ENCODE assay signal across 27 mouse cellular contexts in the genomic region with DNA sequence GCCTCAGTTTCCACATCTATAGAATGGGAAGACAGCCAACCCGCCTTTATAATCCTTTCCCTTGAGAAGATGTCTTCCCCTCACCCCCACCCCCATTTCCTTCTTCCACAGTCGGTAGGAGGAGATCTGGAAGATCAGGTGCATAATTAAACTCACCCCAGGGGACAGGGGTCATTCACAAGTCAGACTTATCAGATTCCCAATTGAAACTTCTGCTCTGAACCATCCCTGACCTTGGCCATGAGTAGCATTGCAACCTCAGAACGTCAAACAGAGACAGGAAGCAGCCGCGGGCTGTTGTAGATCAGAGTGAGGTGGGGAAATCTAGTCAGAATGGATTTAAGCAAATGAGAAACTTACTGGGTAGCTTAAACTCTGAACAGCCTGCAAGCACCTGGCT. TPM values are rescaled to one million over a fixed set of nuclear protein-coding genes. Genes with fewer than 3 reads are reported as not detected.
"Had no signal": no experiment of that assay in that cellular context is flagged by ENCODE, and none has a peak within 500 bp of the region (broad histone marks: within the 10 kb centered on the region; RNA-seq: fewer than 3 reads in every experiment).

No protein-coding gene starts in this region.

- H3K27me3 ChIP-seq: heart, embryonic 12.5 days; hindbrain, embryonic 13.5 days; hindbrain, embryonic 15.5 days; liver, embryonic 13.5 days; liver, embryonic 15.5 days had no signal

- H3K4me2 ChIP-seq: heart, embryonic 12.5 days; hindbrain, embryonic 13.5 days; hindbrain, embryonic 15.5 days; kidney, embryonic 15.5 days; limb, embryonic 12.5 days; liver, embryonic 11.5 days; liver, embryonic 13.5 days; liver, embryonic 15.5 days had no signal

- H3K36me3 ChIP-seq: heart, embryonic 10.5 days; heart, embryonic 12.5 days; hindbrain, embryonic 13.5 days; hindbrain, embryonic 15.5 days; kidney, embryonic 15.5 days; limb, embryonic 10.5 days; limb, embryonic 12.5 days; liver, embryonic 13.5 days; liver, embryonic 15.5 days had no signal

- H3K4me1 ChIP-seq: liver, embryonic 13.5 days; liver, embryonic 15.5 days had no signal

- H3K4me3 ChIP-seq: gastrocnemius, adult 2 months; heart, embryonic 10.5 days; heart, embryonic 12.5 days; hindbrain, embryonic 13.5 days; hindbrain, embryonic 15.5 days; kidney, embryonic 15.5 days; layer of hippocampus, adult 2 months; left cerebral cortex, adult 2 months; limb, embryonic 10.5 days; limb, embryonic 12.5 days; liver, embryonic 13.5 days; liver, embryonic 15.5 days had no signal

- H3K27ac ChIP-seq: gastrocnemius, adult 2 months; hindbrain, embryonic 13.5 days; hindbrain, embryonic 15.5 days; hindbrain, postnatal 0 days; kidney, embryonic 15.5 days; kidney, postnatal 0 days; layer of hippocampus, adult 2 months; limb, embryonic 10.5 days; limb, embryonic 12.5 days; liver, embryonic 13.5 days; liver, embryonic 15.5 days had no signal

- DNase-seq: gastrocnemius, adult 2 months; gastrocnemius, postnatal 10 days; gastrocnemius, postnatal 25 days; heart, adult 18-20 months; heart, postnatal 10 days; kidney, adult 11 months; kidney, adult 2 months; kidney, adult 9 months; kidney, postnatal 25 days; kidney, postnatal 4 days; liver; liver, embryonic 13.5 days; liver, postnatal 0 days had no signal

- H3K9ac ChIP-seq: heart, embryonic 12.5 days; hindbrain, embryonic 13.5 days; hindbrain, embryonic 15.5 days; kidney, embryonic 15.5 days; limb, embryonic 12.5 days; liver, embryonic 13.5 days; liver, embryonic 15.5 days; liver, postnatal 0 days had no signal

- H3K9me3 ChIP-seq: heart, embryonic 10.5 days; heart, embryonic 12.5 days; hindbrain, embryonic 13.5 days; hindbrain, embryonic 15.5 days; kidney, embryonic 15.5 days; limb, embryonic 10.5 days; limb, embryonic 12.5 days; liver, embryonic 13.5 days; liver, embryonic 15.5 days had no signal

- ATAC-seq: hindbrain, postnatal 0 days; intestine, embryonic 16.5 days; liver, postnatal 0 days had no signal

RNA-seq across cellular contexts. Expression of gene Adgrd1, which starts 46.3 kb away (rescaled TPM):
- polyA plus RNA-seq: limb, embryonic 10.5 days; limb, embryonic 12.5 days; liver, embryonic 11.5 days had no signal
